Mouse (Mus musculus): ENCODE data around the gene Fkbp15. TPM values are rescaled to one million over a fixed set of nuclear protein-coding genes. Genes with fewer than 3 reads are reported as not detected.

Fkbp15 gene
- polyA plus RNA-seq, 1 experiment from 2014 or later, result 23.0 TPM

DNA sequence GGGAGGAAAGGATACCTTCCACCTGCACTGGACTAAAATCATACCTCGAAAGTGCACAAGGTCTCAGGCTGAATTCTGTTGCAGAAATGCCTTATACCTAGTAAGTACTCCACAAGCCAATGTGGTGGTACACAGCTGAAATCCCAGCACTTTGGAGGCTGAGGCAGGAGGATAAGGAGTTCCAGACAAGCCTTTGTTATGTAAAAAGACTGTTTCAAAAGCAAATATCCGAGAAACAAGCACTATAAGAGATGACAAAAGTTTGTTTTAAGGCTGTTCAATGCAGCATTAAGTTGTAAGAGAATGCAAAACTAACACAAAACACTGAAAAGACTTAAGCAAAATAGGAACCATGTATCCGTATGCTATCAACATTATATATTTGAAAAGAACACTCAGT lies 45.8 kb downstream of the Fkbp15 start:
- ATAC-seq (ENCODE audit: low FRiP score, low TSS enrichment) (no peak), DNase-seq (no peak)
- no peak overlapping the region for H3K27ac ChIP-seq (replicated peaks; ENCODE audit: low read depth, low read length)
- H3K9me3 ChIP-seq (ENCODE audit: control insufficient read depth, low read length), result no peaks in the 10 kb centered on the region
- no peak overlapping the region for H3K4me3 ChIP-seq (replicated peaks; ENCODE audit: low read depth, low read length)
- WGBS, result 77% methylated on average over 3 of the region's 3 CpGs
- H3K4me2 ChIP-seq (ENCODE audit: low read length), result no peak overlapping the region
- H3K9ac ChIP-seq (replicated peaks; ENCODE audit: low read length), result no peak overlapping the region
- H3K27me3 ChIP-seq (ENCODE audit: control insufficient read depth, insufficient read depth, low read length), result no peaks in the 10 kb centered on the region
- H3K36me3 ChIP-seq (ENCODE audit: control insufficient read depth, insufficient read depth, low read length), result peaks cover 43% of the 10 kb centered on the region
- no peaks in the 10 kb centered on the region for H3K4me1 ChIP-seq (ENCODE audit: control insufficient read depth, insufficient read depth, low read length)

DNA sequence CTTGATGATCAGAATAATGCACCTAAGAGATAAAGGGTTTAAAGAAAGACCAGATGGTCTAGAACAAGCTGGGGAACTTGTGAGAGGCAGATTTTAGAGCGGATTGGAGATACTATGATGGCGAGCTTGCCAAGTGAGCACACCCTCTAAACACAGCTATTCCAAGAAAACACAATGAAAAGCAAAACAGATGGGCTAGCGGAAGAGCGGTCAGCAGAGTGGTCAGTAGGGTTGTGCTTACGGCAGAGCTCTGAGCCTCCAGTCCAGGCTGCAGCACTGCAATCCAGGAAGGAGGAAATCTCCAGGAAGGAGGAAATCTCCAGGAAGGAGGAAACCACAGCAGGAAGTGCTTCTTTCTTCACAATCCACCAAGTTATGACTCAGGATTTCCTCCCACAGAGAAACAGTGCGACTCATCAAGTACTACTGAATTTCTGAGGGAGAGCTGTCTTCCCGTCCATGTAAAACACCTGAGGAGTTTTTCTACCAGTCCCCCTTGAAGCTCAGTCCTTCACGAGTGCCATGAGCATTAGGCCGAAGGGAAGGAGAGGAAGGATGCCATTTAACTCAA lies 46.6 kb downstream of the Fkbp15 start:
- H3K36me3 ChIP-seq (ENCODE audit: control insufficient read depth, insufficient read depth, low read length), result peaks cover 36% of the 10 kb centered on the region
- H3K4me2 ChIP-seq (ENCODE audit: low read length), result no peak overlapping the region
- no peak overlapping the region for H3K9ac ChIP-seq (replicated peaks; ENCODE audit: low read length)
- H3K4me1 ChIP-seq (ENCODE audit: control insufficient read depth, insufficient read depth, low read length), result no peaks in the 10 kb centered on the region
- no peak for ATAC-seq (ENCODE audit: low FRiP score, low TSS enrichment)
- no peak for DNase-seq
- H3K9me3 ChIP-seq (ENCODE audit: control insufficient read depth, low read length), result no peaks in the 10 kb centered on the region
- H3K27me3 ChIP-seq (ENCODE audit: control insufficient read depth, insufficient read depth, low read length), result no peaks in the 10 kb centered on the region
- H3K27ac ChIP-seq (replicated peaks; ENCODE audit: low read depth, low read length), result no peak overlapping the region
- H3K4me3 ChIP-seq (replicated peaks; ENCODE audit: low read depth, low read length), result no peak overlapping the region
- WGBS, result 91% methylated on average over 9 of the region's 9 CpGs

DNA sequence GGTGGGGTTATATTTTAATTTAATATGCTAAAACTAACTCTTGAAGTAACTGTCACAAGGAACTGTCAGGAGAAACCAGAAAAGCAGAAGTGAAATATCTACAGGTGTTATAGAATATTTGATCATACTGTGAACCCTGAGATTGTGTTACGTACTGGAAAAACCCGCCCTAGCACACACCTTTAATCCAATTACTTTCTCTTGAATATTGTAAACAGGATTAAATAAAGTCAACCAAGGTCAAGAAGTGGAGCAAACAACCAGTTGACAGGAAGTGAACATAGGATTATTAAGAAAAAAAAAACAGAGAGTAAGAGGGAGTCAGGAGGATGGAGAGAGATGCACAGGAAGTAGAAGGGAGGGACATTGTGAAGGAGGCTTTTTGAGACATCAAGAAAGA lies 47.5 kb downstream of the Fkbp15 start:
- WGBS, result 96% methylated on average over 2 of the region's 2 CpGs
- Histone ChIP-seq H3K27me3 (ENCODE audit: control insufficient read depth, insufficient read depth, low read length) (no peaks in the 10 kb centered on the region), H3K9ac (replicated peaks; ENCODE audit: low read length) (no peak overlapping the region), H3K9me3 (ENCODE audit: control insufficient read depth, low read length) (no peaks in the 10 kb centered on the region), H3K4me1 (ENCODE audit: control insufficient read depth, insufficient read depth, low read length) (no peaks in the 10 kb centered on the region), H3K36me3 (ENCODE audit: control insufficient read depth, insufficient read depth, low read length) (peaks cover 31% of the 10 kb centered on the region), H3K4me2 (ENCODE audit: low read length) (no peak overlapping the region), H3K4me3 (replicated peaks; ENCODE audit: low read depth, low read length) (no peak overlapping the region), H3K27ac (replicated peaks; ENCODE audit: low read depth, low read length) (no peak overlapping the region)
- DNase-seq (no peak), ATAC-seq (ENCODE audit: low FRiP score, low TSS enrichment) (no peak)

DNA sequence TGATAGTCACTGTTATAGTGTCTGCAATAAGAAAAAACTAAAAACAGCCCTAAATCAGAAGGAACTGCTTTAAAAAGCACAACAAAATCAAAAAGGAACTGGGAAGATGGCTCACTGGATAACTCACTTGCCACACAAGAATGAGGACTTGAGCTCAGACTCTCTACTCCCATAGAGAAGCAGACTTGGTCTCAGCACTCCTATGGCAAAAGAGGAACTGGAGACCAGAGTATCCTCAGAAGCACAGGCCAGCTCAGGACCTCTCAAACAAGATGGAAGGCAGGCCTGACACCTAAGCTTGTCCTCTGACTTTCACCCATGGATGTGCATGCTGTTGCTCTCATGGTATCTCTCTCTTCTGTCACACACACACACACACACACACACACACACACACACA lies 51.9 kb downstream of the Fkbp15 start:
- Histone ChIP-seq H3K4me3 (replicated peaks; ENCODE audit: low read depth, low read length) (no peak overlapping the region), H3K4me1 (ENCODE audit: control insufficient read depth, insufficient read depth, low read length) (no peaks in the 10 kb centered on the region), H3K27me3 (ENCODE audit: control insufficient read depth, insufficient read depth, low read length) (no peaks in the 10 kb centered on the region), H3K9ac (replicated peaks; ENCODE audit: low read length) (no peak overlapping the region), H3K36me3 (ENCODE audit: control insufficient read depth, insufficient read depth, low read length) (peaks cover 56% of the 10 kb centered on the region), H3K27ac (replicated peaks; ENCODE audit: low read depth, low read length) (no peak overlapping the region), H3K9me3 (ENCODE audit: control insufficient read depth, low read length) (no peaks in the 10 kb centered on the region), H3K4me2 (ENCODE audit: low read length) (no peak overlapping the region)
- DNase-seq, result no peak
- no peak for ATAC-seq (ENCODE audit: low FRiP score, low TSS enrichment)

DNA sequence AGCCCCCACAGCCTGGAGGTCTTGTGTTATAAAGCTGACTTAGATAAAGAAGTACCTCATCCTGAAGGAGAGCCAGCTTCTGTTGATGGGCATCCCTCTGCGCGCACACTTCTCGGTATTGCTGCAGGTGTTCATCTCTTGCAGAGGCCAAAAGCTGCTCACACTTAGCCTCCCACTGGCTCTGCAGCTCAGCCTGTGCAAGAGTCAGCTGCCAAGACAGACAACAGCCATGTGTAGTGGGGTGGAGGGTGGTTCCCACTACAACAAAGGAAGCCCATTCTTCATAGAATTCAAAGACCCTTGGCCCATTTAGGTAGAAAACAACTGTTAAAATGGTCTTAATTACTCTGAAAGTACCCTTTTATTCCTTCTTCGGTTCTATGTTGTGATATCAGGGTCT lies 53.5 kb downstream of the Fkbp15 start:
- Histone ChIP-seq H3K4me2 (ENCODE audit: low read length) (no peak overlapping the region), H3K9me3 (ENCODE audit: control insufficient read depth, low read length) (no peaks in the 10 kb centered on the region), H3K9ac (replicated peaks; ENCODE audit: low read length) (no peak overlapping the region), H3K4me1 (ENCODE audit: control insufficient read depth, insufficient read depth, low read length) (no peaks in the 10 kb centered on the region), H3K4me3 (replicated peaks; ENCODE audit: low read depth, low read length) (no peak overlapping the region), H3K36me3 (ENCODE audit: control insufficient read depth, insufficient read depth, low read length) (peaks cover 63% of the 10 kb centered on the region), H3K27ac (replicated peaks; ENCODE audit: low read depth, low read length) (no peak overlapping the region), H3K27me3 (ENCODE audit: control insufficient read depth, insufficient read depth, low read length) (no peaks in the 10 kb centered on the region)
- DNase-seq (no peak), ATAC-seq (ENCODE audit: low FRiP score, low TSS enrichment) (no peak)
- WGBS, result 85% methylated on average over 4 of the region's 4 CpGs

DNA sequence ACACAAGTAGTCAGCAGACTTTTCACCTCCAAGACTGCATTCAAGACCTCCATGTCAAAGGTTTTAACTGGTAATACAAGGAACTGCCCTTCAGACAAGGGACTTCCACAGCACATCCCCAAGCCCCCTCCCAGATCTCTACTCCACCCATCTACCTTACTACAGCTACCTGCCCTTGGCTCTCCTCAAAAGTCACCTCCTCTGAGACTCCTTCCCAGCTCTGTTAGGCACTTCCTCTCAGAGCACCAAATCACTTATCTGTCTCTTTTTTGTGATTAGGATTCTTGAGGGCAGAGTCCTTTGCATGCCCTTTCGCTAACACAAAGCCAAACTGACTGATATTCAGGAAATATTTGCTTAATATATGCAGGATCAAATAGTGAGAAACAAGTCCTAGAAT lies 54.0 kb downstream of the Fkbp15 start:
- DNase-seq, result no peak
- Histone ChIP-seq H3K4me2 (ENCODE audit: low read length) (no peak overlapping the region), H3K9me3 (ENCODE audit: control insufficient read depth, low read length) (no peaks in the 10 kb centered on the region), H3K4me1 (ENCODE audit: control insufficient read depth, insufficient read depth, low read length) (no peaks in the 10 kb centered on the region), H3K27ac (replicated peaks; ENCODE audit: low read depth, low read length) (no peak overlapping the region), H3K4me3 (replicated peaks; ENCODE audit: low read depth, low read length) (no peak overlapping the region), H3K9ac (replicated peaks; ENCODE audit: low read length) (no peak overlapping the region), H3K27me3 (ENCODE audit: control insufficient read depth, insufficient read depth, low read length) (no peaks in the 10 kb centered on the region), H3K36me3 (ENCODE audit: control insufficient read depth, insufficient read depth, low read length) (peaks cover 68% of the 10 kb centered on the region)
- 100% methylated on average over 1 of the region's 1 CpGs for WGBS
- no peak for ATAC-seq (ENCODE audit: low FRiP score, low TSS enrichment)

DNA sequence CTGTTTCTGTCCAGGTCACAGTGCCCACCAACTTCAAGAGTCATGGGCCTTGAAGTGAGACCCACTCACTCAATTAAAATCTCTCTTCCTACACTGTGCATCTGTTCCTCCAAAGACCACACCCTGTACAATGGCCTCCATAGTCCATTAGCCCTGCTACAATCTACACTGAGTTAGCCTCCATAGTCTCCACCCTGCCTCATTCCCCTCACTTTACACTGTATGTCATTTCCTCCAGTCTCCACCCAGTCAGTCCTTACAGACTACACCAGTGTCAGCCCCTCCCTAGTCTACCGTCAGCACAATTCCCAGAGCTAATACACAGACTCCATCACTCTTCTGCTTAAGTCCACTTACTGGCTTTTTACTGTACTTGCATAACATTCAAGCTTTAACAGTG lies 57.1 kb downstream of the Fkbp15 start:
- Histone ChIP-seq H3K4me2 (ENCODE audit: low read length) (no peak overlapping the region), H3K4me1 (ENCODE audit: control insufficient read depth, insufficient read depth, low read length) (no peaks in the 10 kb centered on the region), H3K9me3 (ENCODE audit: control insufficient read depth, low read length) (no peaks in the 10 kb centered on the region), H3K9ac (replicated peaks; ENCODE audit: low read length) (no peak overlapping the region), H3K4me3 (replicated peaks; ENCODE audit: low read depth, low read length) (no peak overlapping the region), H3K27ac (replicated peaks; ENCODE audit: low read depth, low read length) (no peak overlapping the region), H3K36me3 (ENCODE audit: control insufficient read depth, insufficient read depth, low read length) (peaks cover 94% of the 10 kb centered on the region), H3K27me3 (ENCODE audit: control insufficient read depth, insufficient read depth, low read length) (no peaks in the 10 kb centered on the region)
- WGBS, result 94% methylated on average over 1 of the region's 1 CpGs
- no peak for DNase-seq
- ATAC-seq (ENCODE audit: low FRiP score, low TSS enrichment), result no peak

DNA sequence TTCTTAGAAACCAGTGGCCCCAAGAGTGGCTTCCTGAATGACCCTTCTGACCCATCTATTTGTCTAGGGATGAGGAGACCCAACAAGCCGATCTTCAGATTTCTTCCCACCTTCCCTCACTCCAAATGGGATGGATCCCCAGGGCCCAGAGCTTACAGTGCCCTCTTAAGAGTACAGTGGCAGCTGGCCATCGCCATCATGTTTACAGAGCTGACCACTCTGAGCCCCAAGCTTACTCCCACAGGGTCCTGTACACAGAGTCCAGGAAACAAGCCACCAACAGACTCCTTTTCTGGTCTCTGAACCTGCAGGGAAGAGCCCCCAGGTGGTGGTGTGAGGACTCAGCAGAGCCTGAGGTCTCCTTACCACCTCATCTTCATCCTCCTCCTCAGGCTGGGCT lies 57.6 kb downstream of the Fkbp15 start:
- no peak for DNase-seq
- H3K27ac ChIP-seq (replicated peaks; ENCODE audit: low read depth, low read length), result no peak overlapping the region
- no peak overlapping the region for H3K4me3 ChIP-seq (replicated peaks; ENCODE audit: low read depth, low read length)
- WGBS, result 84% methylated on average over 2 of the region's 2 CpGs
- no peaks in the 10 kb centered on the region for H3K9me3 ChIP-seq (ENCODE audit: control insufficient read depth, low read length)
- peaks cover 93% of the 10 kb centered on the region for H3K36me3 ChIP-seq (ENCODE audit: control insufficient read depth, insufficient read depth, low read length)
- H3K27me3 ChIP-seq (ENCODE audit: control insufficient read depth, insufficient read depth, low read length), result no peaks in the 10 kb centered on the region
- no peak overlapping the region for H3K4me2 ChIP-seq (ENCODE audit: low read length)
- H3K9ac ChIP-seq (replicated peaks; ENCODE audit: low read length), result no peak overlapping the region
- no peak for ATAC-seq (ENCODE audit: low FRiP score, low TSS enrichment)
- no peaks in the 10 kb centered on the region for H3K4me1 ChIP-seq (ENCODE audit: control insufficient read depth, insufficient read depth, low read length)

DNA sequence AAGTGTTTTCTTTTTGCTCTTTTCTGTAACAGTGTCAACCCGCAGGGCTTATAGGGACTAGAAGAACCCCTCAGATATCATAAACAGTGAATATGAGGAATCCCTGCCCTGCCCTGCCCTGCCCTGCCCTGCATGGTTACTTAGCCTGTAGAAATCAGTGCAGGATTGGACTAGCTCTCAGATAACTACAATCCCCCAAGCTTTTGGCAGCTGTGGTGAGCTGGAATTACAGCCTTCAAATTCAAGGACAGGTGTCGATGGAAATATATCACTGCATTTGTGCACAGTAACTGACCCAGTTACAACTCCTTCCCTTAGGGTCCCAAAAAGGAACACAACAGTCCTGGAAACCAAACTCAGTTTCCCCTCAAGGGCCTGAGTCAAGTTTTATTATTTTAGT lies 60.3 kb downstream of the Fkbp15 start:
- Histone ChIP-seq H3K36me3 (ENCODE audit: control insufficient read depth, insufficient read depth, low read length) (peaks cover 89% of the 10 kb centered on the region), H3K4me3 (replicated peaks; ENCODE audit: low read depth, low read length) (no peak overlapping the region), H3K9ac (replicated peaks; ENCODE audit: low read length) (no peak overlapping the region), H3K4me1 (ENCODE audit: control insufficient read depth, insufficient read depth, low read length) (no peaks in the 10 kb centered on the region), H3K4me2 (ENCODE audit: low read length) (no peak overlapping the region), H3K27me3 (ENCODE audit: control insufficient read depth, insufficient read depth, low read length) (no peaks in the 10 kb centered on the region), H3K9me3 (ENCODE audit: control insufficient read depth, low read length) (no peaks in the 10 kb centered on the region), H3K27ac (replicated peaks; ENCODE audit: low read depth, low read length) (no peak overlapping the region)
- ATAC-seq (ENCODE audit: low FRiP score, low TSS enrichment) (no peak), DNase-seq (no peak)
- WGBS, result 90% methylated on average over 2 of the region's 2 CpGs

Data from midbrain, embryonic 14.5 days (tissue).